Mouse (Mus musculus) neural tube, embryonic 14.5 days (tissue): Measurements from ENCODE around the gene Dock7. TPM values are rescaled to one million over a fixed set of nuclear protein-coding genes. Genes with fewer than 3 reads are reported as not detected.

ENCODE experiments used
- ATAC-seq: fragments of 200-750 bp; cut with Nextera tagmentation; 2 replicates; pipeline ENCODE4 v1.8.0; 2017; ENCODE audit warnings: low read depth, mild to moderate bottlenecking, moderate TSS enrichment, moderate library complexity
- H3K27ac ChIP-seq: fragments of 300-500 bp; sonication (generic); 2 replicates; pipeline ENCODE4 v1.5.1; 2014; ENCODE audit warnings: low read depth, mild to moderate bottlenecking, control low read depth, low read length, moderate library complexity, mixed read lengths
- H3K27me3 ChIP-seq: fragments of 300-500 bp; sonication (generic); 2 replicates; pipeline ENCODE4 v1.6.1; 2014; ENCODE audit warnings: low read length; ENCODE audit not compliant: control insufficient read depth, insufficient read depth
- H3K36me3 ChIP-seq: fragments of 300-500 bp; sonication (generic); 2 replicates; pipeline ENCODE4 v1.6.1; 2014; ENCODE audit warnings: low read length, mixed read lengths; ENCODE audit not compliant: control insufficient read depth, insufficient read depth
- H3K4me1 ChIP-seq: fragments of 300-500 bp; sonication (generic); 2 replicates; pipeline ENCODE4 v1.6.1; 2014; ENCODE audit warnings: low read length; ENCODE audit not compliant: control insufficient read depth, insufficient read depth
- H3K4me2 ChIP-seq: fragments of 300-500 bp; sonication (generic); 2 replicates; pipeline ENCODE4 v1.6.1; 2014; ENCODE audit warnings: mild to moderate bottlenecking, low read depth, low read length, control low read depth
- H3K4me3 ChIP-seq: fragments of 300-500 bp; sonication (generic); 2 replicates; pipeline ENCODE4 v1.5.1; 2014; ENCODE audit warnings: low read depth, low read length, control low read depth, mixed read lengths
- H3K9ac ChIP-seq: fragments of 300-500 bp; sonication (generic); replicated peaks from 2 replicates; pipeline ENCODE4 v1.6.1; 2014; ENCODE audit warnings: low read depth, mild to moderate bottlenecking, control low read depth, low read length, mixed read lengths
- H3K9me3 ChIP-seq: fragments of 300-500 bp; sonication (generic); 2 replicates; pipeline ENCODE4 v1.6.1; 2016; ENCODE audit warnings: low read length; ENCODE audit not compliant: control insufficient read depth
- WGBS: fragments of 180-500 bp; shearing (Covaris S2); extraction: QIAGEN DNeasy Blood & Tissue Kit; methylation state at CpG from one replicate; pipeline ENCODE4 v1.1.7; 2014; 5-methylcytosine and 5-hydroxymethylcytosine counted together
- polyA plus RNA-seq: library from polyadenylated mRNA; unstranded; fragments of >200 nt; fragmentation: Nextera tagmentation; extraction: Ambion mirVana; gene quantifications from 2 replicates; pipeline ENCODE4 v1.2.1, GENCODE M21; 2014

The Dock7 gene
- polyA plus RNA-seq, 1 experiment from 2014 or later: 97.1 TPM

DNA sequence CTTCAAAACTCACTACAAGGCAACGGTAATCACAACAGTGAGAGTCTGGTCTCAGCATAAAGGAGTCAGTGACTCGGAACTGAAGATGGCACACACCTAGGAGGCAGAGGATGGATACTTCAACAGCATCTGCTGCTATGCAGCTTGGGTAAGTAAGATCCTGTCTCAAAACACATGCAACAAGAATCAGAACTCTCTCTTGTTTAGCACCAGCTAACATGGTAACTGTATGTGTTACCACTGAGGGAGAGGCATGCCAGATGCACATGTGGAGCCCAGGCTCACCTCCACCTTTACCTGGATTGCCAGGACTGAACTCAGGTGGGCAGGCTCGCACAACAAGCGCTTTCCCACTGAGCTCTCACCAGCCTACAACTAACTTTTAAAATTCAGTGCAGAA lies 11.9 kb downstream of the Dock7 start:
- WGBS: 86% methylated on average over 4 of the region's 4 CpGs

GRCm38 (mm10) chr4:99102846-99103245 lies 17.9 kb downstream of the Dock7 start:
- Histone ChIP-seq H3K36me3 (no peaks in the 10 kb centered on the region), H3K27ac (no peak overlapping the region), H3K4me3 (no peak overlapping the region), H3K27me3 (no peaks in the 10 kb centered on the region), H3K9me3 (no peaks in the 10 kb centered on the region), H3K4me1 (0 out of 2 replicates have a peak, but pooled peaks cover 2% of the 10 kb centered on the region), H3K4me2 (no peak overlapping the region), H3K9ac (no peak overlapping the region)
- ATAC-seq: no peak
- 76% methylated on average over 3 of the region's 3 CpGs for WGBS

More for the DNA sequence above, 11.9 kb downstream of the Dock7 start:
- Histone ChIP-seq H3K27ac (no peak overlapping the region), H3K9me3 (no peaks in the 10 kb centered on the region), H3K4me3 (no peak overlapping the region), H3K36me3 (no peaks in the 10 kb centered on the region), H3K4me1 (0 out of 2 replicates have a peak, but pooled peaks cover 2% of the 10 kb centered on the region), H3K27me3 (no peaks in the 10 kb centered on the region), H3K9ac (no peak overlapping the region), H3K4me2 (no peak overlapping the region)
- no peak for ATAC-seq

GRCm38 (mm10) chr4:99100724-99101123 lies 20.0 kb downstream of the Dock7 start:
- Histone ChIP-seq H3K36me3 (no peaks in the 10 kb centered on the region), H3K9me3 (no peaks in the 10 kb centered on the region), H3K27ac (no peak overlapping the region), H3K27me3 (no peaks in the 10 kb centered on the region), H3K4me3 (no peak overlapping the region), H3K4me1 (no peaks in the 10 kb centered on the region), H3K9ac (no peak overlapping the region), H3K4me2 (no peak overlapping the region)
- 90% methylated on average over 7 of the region's 7 CpGs for WGBS
- ATAC-seq: no peak

GRCm38 (mm10) chr4:99091777-99092176 lies 28.9 kb downstream of the Dock7 start:
- H3K9me3 ChIP-seq: no peaks in the 10 kb centered on the region
- H3K4me3 ChIP-seq: no peak overlapping the region
- no peaks in the 10 kb centered on the region for H3K27me3 ChIP-seq
- H3K36me3 ChIP-seq: 0 out of 2 replicates have a peak, but pooled peaks cover 3% of the 10 kb centered on the region
- H3K27ac ChIP-seq: no peak overlapping the region
- no peak overlapping the region for H3K4me2 ChIP-seq
- H3K9ac ChIP-seq: no peak overlapping the region
- WGBS: 91% methylated on average over 3 of the region's 3 CpGs
- ATAC-seq: no peak
- no peaks in the 10 kb centered on the region for H3K4me1 ChIP-seq

- no peak overlapping the region for H3K27ac ChIP-seq
- H3K27me3 ChIP-seq: no peaks in the 10 kb centered on the region
- WGBS: 47% methylated on average over 3 of the region's 3 CpGs
- no peaks in the 10 kb centered on the region for H3K9me3 ChIP-seq
- ATAC-seq: no peak
- no peak overlapping the region for H3K9ac ChIP-seq
- H3K4me3 ChIP-seq: no peak overlapping the region
- H3K4me2 ChIP-seq: no peak overlapping the region
- H3K36me3 ChIP-seq: 0 out of 2 replicates have a peak, but pooled peaks cover 3% of the 10 kb centered on the region
- no peaks in the 10 kb centered on the region for H3K4me1 ChIP-seq
These were observed 29.5 kb downstream of the Dock7 start for GRCm38 (mm10) chr4:99091151-99091701.

DNA sequence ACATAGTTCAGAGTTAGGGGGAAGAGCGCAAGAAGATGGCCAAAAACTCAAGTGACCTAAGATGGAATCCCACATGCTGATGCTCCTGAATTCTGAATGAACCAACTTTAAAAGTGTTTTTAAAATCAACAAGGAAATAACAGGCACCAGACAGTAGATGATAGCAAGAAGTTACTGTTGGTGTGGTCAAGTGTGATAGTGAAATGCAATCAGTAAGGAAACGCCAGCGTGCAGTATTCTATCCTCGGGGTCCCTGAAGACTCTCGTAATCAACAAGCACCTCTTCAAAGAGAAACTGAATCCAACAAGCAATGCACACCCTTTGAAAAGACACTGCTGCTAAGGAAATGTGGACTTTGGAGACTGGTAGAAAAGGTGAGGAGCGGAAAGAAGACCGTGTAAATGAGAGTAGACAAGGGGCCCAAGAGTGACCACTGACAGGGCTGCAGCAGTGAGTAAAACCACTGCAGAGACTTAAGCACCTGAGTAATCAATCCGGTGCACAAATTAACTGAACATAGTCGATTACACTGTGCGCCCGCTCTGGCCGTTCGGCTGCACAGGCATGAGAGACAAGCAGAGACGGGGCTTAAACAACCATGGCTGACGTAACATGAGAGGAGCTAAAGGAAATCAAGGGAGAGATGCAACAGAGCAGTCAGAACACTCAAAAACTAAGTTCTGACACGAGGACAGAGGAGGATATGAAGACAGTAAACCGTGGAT lies 32.8 kb downstream of the Dock7 start:
- Histone ChIP-seq H3K4me3 (no peak overlapping the region), H3K36me3 (peaks cover 11% of the 10 kb centered on the region; the same call in 1 of the 2 replicates), H3K4me1 (no peaks in the 10 kb centered on the region), H3K27me3 (no peaks in the 10 kb centered on the region), H3K4me2 (no peak overlapping the region), H3K9ac (no peak overlapping the region), H3K27ac (no peak overlapping the region), H3K9me3 (no peaks in the 10 kb centered on the region)
- WGBS: 95% methylated on average over 17 of the region's 17 CpGs
- no peak for ATAC-seq

DNA sequence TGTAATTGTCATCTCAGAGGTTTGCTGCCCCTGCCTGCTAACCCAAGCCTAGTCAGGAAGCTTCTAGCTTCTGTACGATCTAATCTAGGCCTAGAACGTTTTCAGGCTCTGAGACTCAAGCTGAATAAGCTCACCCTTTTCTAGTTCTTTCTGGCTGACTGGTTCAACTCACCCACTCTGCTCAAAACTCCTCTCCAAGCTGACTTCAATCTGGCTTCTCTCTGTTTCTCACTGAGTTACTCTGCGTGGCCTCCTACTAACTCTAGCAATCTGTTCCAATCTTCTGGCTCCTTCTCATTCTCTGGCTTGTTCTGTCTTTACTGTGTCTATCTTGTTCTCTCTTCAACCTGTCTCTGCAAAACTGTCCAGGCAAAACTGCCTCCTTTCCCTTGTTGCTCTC lies 36.9 kb downstream of the Dock7 start:
- ATAC-seq: no peak

DNA sequence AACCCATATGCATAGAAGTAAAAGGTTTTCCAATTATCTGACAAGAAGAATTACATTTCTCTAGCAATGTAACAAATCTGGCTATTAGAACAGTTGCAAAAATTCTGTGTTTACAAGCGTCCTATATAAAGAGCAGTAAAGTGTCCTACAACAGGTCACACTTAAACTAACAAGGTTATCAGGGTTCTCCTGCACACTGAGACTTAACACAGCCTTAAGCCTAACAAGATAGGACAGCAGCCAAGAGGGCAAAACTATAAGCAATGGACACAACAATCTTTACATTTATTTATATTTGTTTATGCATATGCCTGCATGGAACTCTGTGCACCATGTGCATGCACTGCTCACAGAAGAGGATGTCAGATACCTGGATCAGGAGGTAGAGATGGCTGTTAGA lies 39.5 kb downstream of the Dock7 start:
- no peak overlapping the region for H3K4me2 ChIP-seq
- H3K4me1 ChIP-seq: no peaks in the 10 kb centered on the region
- no peak overlapping the region for H3K27ac ChIP-seq
- no peak for ATAC-seq
- no peak overlapping the region for H3K4me3 ChIP-seq
- peaks cover 16% of the 10 kb centered on the region for H3K36me3 ChIP-seq
- WGBS: 98% methylated on average over 1 of the region's 1 CpGs
- H3K27me3 ChIP-seq: no peaks in the 10 kb centered on the region
- H3K9me3 ChIP-seq: no peaks in the 10 kb centered on the region
- H3K9ac ChIP-seq: no peak overlapping the region

More for the DNA sequence above, 36.9 kb downstream of the Dock7 start:
- H3K36me3 ChIP-seq: peaks cover 17% of the 10 kb centered on the region
- no peak overlapping the region for H3K9ac ChIP-seq
- WGBS: 90% methylated on average over 3 of the region's 3 CpGs
- no peak overlapping the region for H3K4me2 ChIP-seq
- no peaks in the 10 kb centered on the region for H3K9me3 ChIP-seq
- no peak overlapping the region for H3K27ac ChIP-seq
- H3K4me3 ChIP-seq: no peak overlapping the region
- H3K4me1 ChIP-seq: no peaks in the 10 kb centered on the region
- H3K27me3 ChIP-seq: no peaks in the 10 kb centered on the region

- peaks cover 15% of the 10 kb centered on the region for H3K36me3 ChIP-seq
These were observed 42.7 kb downstream of the Dock7 start for GRCm38 (mm10) chr4:99078005-99078404.

More at GRCm38 (mm10) chr4:99078005-99078404, 42.7 kb downstream of the Dock7 start:
- Histone ChIP-seq H3K27me3 (no peaks in the 10 kb centered on the region), H3K4me2 (no peak overlapping the region), H3K9me3 (no peaks in the 10 kb centered on the region), H3K27ac (no peak overlapping the region), H3K4me3 (no peak overlapping the region), H3K4me1 (no peaks in the 10 kb centered on the region), H3K9ac (no peak overlapping the region)
- WGBS: 94% methylated on average over 3 of the region's 3 CpGs
- no peak for ATAC-seq
